Mouse (Mus musculus) MEL (cell line): ENCODE data around the gene Map3k20.

Source experiments
- EP300 ChIP-seq, 2 experiments: IDR thresholded peaks; 2 replicates each; pipeline ENCODE4 v1.6.1; 2011; ENCODE audit warnings: improper control_type of control experiment in 2 of 2, low read length in 2 of 2, low read depth in 1 of 2, mild to moderate bottlenecking in 1 of 2
- GATA1 ChIP-seq: IDR thresholded peaks from 2 replicates; pipeline ENCODE4 v1.6.1; 2011; ENCODE audit warnings: low read depth, low read length, improper control_type of control experiment
- POLR2A ChIP-seq, 2 experiments: IDR thresholded peaks; 2 replicates each; pipeline ENCODE4 v1.6.1; 2011 to 2012; ENCODE audit warnings: low read length in 2 of 2, mild to moderate bottlenecking in 2 of 2, control low read depth in 1 of 2, improper control_type of control experiment in 1 of 2, low read depth in 1 of 2, moderate library complexity in 1 of 2; ENCODE audit not compliant: control insufficient read depth in 1 of 2, insufficient read depth in 1 of 2, poor library complexity in 1 of 2
- ZKSCAN1 ChIP-seq: IDR thresholded peaks from 2 replicates; pipeline ENCODE4 v1.6.1; 2012; ENCODE audit warnings: low read depth, mild to moderate bottlenecking, inconsistent platforms, low read length, improper control_type of control experiment, moderate library complexity

- no peak for TF ChIP-seq GATA1
- TF ChIP-seq EP300 (IDR thresholded peaks at IDR 0.05; ENCODE audit: low read depth in 1 of 2, low read length in 2 of 2): no peak
- TF ChIP-seq POLR2A (IDR thresholded peaks at IDR 0.05; ENCODE audit: control insufficient read depth in 1 of 2, insufficient read depth in 1 of 2, low read depth in 1 of 2, low read length in 2 of 2, poor library complexity in 1 of 2): no peak
- no peak for TF ChIP-seq ZKSCAN1
Measured at GRCm38 (mm10) chr2:72296984-72297715, 11.7 kb downstream of the Map3k20 start.
